Mouse (Mus musculus) lung, postnatal 0 days (tissue): ENCODE results near the gene Ostf1. TPM values are rescaled to one million over a fixed set of nuclear protein-coding genes. Genes with fewer than 3 reads are reported as not detected.

Experiments used
- ATAC-seq: fragments of 200-750 bp; cut with Nextera tagmentation; 2 replicates; pipeline ENCODE4 v1.8.0; 2017; ENCODE audit warnings: moderate library complexity
- DNase-seq: peaks from one replicate; pipeline ENCODE4 v3.0.0-alpha.2; 2016; ENCODE audit warnings: low spot score
- H3K27ac ChIP-seq: fragments of 300-500 bp; sonication (generic); 2 replicates; pipeline ENCODE4 v1.5.1; 2014; ENCODE audit warnings: antibody characterized with exemption, mild to moderate bottlenecking, low read length, mixed read lengths
- H3K27me3 ChIP-seq: fragments of 300-500 bp; sonication (generic); replicated peaks from 2 replicates; pipeline ENCODE4 v1.6.1; 2014; ENCODE audit warnings: low read length, mixed read lengths; ENCODE audit not compliant: insufficient read depth
- H3K36me3 ChIP-seq: fragments of 300-500 bp; sonication (generic); 2 replicates; pipeline ENCODE4 v1.6.1; 2014; ENCODE audit warnings: low read length, mixed read lengths; ENCODE audit not compliant: insufficient read depth
- H3K4me1 ChIP-seq: fragments of 300-500 bp; sonication (generic); 2 replicates; pipeline ENCODE4 v1.6.1; 2014; ENCODE audit warnings: antibody characterized with exemption, low read depth, low read length, mixed read lengths; ENCODE audit not compliant: insufficient read depth
- H3K4me2 ChIP-seq: fragments of 300-500 bp; sonication (generic); replicated peaks from 2 replicates; pipeline ENCODE4 v1.6.1; 2014; ENCODE audit warnings: low read depth, mild to moderate bottlenecking, low read length, moderate library complexity, mixed read lengths
- H3K4me3 ChIP-seq: fragments of 300-500 bp; sonication (generic); 2 replicates; pipeline ENCODE4 v1.5.1; 2014; ENCODE audit warnings: low read depth, low read length
- H3K9ac ChIP-seq: fragments of 300-500 bp; sonication (generic); replicated peaks from 2 replicates; pipeline ENCODE4 v1.6.1; 2014; ENCODE audit warnings: low read depth, mild to moderate bottlenecking
- H3K9me3 ChIP-seq: fragments of 300-500 bp; sonication (generic); 2 replicates; pipeline ENCODE4 v1.6.1; 2016; ENCODE audit warnings: low read length, mixed read lengths
- CTCF ChIP-seq: IDR thresholded peaks from 2 replicates; pipeline ENCODE4 v1.5.1; 2016; ENCODE audit warnings: antibody characterized with exemption, mild to moderate bottlenecking
- EP300 ChIP-seq: IDR thresholded peaks from 2 replicates; pipeline ENCODE4 v1.6.1; 2016; ENCODE audit warnings: antibody characterized with exemption, mild to moderate bottlenecking, control low read depth
- WGBS: fragments of 180-500 bp; shearing (Covaris S2); extraction: QIAGEN DNeasy Blood & Tissue Kit; methylation state at CpG from one replicate; pipeline ENCODE4 v1.1.7; 2014; 5-methylcytosine and 5-hydroxymethylcytosine counted together
- polyA plus RNA-seq: library from polyadenylated mRNA; unstranded; fragments of >200 nt; fragmentation: Nextera tagmentation; extraction: Ambion mirVana; gene quantifications from 2 replicates; pipeline ENCODE4 v1.2.1, GENCODE M21; 2015

The Ostf1 gene
- polyA plus RNA-seq, 1 experiment from 2014 or later = 248 TPM

DNA sequence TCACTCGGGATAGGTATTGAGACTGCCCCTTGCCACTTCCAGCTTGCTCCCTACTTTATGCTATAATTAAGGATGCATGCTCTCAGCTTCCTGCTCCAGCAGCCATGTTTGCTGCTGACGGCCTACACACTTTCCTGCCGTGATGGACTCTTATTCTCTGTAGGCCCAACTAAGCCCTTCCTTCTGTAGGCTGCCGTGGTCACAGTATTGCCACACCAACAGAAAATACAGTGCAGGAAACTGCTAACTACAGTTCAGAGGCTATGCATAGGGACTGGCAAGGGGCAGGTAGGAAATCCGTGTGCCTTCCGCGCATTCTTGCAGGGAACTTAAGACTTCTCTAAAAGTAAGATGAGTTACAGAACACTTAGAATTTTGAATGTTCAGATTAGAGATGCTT lies 17.3 kb downstream of the Ostf1 start:
- H3K9me3 ChIP-seq = no peaks in the 10 kb centered on the region
- H3K4me2 ChIP-seq = no peak overlapping the region
- DNase-seq (no peak), ATAC-seq (no peak)
- TF ChIP-seq CTCF (no peak), EP300 (no peak)
- H3K4me3 ChIP-seq = no peak overlapping the region
- no peak overlapping the region for H3K27ac ChIP-seq
- peaks cover 17% of the 10 kb centered on the region; the same call in 1 of the 2 replicates for H3K4me1 ChIP-seq
- 77% methylated on average over 7 of the region's 7 CpGs for WGBS
- H3K9ac ChIP-seq = no peak overlapping the region
- H3K27me3 ChIP-seq = no peaks in the 10 kb centered on the region
- H3K36me3 ChIP-seq = no peaks in the 10 kb centered on the region

- peaks cover 9% of the 10 kb centered on the region; the same call in 1 of the 2 replicates for H3K4me1 ChIP-seq
- H3K9ac ChIP-seq = no peak overlapping the region
- H3K36me3 ChIP-seq = no peaks in the 10 kb centered on the region
- no peak overlapping the region; the same call in 1 of the 2 replicates for H3K27ac ChIP-seq
- H3K4me3 ChIP-seq = no peak overlapping the region
- DNase-seq = no peak
- H3K4me2 ChIP-seq = no peak overlapping the region
- H3K27me3 ChIP-seq = no peaks in the 10 kb centered on the region
- no peaks in the 10 kb centered on the region for H3K9me3 ChIP-seq
- 43% methylated on average over 6 of the region's 6 CpGs for WGBS
- TF ChIP-seq EP300 = no peak
- TF ChIP-seq CTCF = no peak
- no peak for ATAC-seq
These were observed 22.6 kb downstream of the Ostf1 start for GRCm38 (mm10) chr19:18608975-18609374.

- Histone ChIP-seq H3K4me3 (no peak overlapping the region), H3K4me1 (peaks cover 15% of the 10 kb centered on the region; the same call in 1 of the 2 replicates), H3K9me3 (no peaks in the 10 kb centered on the region), H3K27ac (no peak overlapping the region), H3K36me3 (no peaks in the 10 kb centered on the region), H3K27me3 (no peaks in the 10 kb centered on the region), H3K9ac (no peak overlapping the region), H3K4me2 (no peak overlapping the region)
- no peak for ATAC-seq
- 52% methylated on average over 7 of the region's 7 CpGs for WGBS
- DNase-seq = no peak
- TF ChIP-seq EP300 (no peak), CTCF (no peak)
These were observed 23.7 kb downstream of the Ostf1 start for GRCm38 (mm10) chr19:18607907-18608306.

GRCm38 (mm10) chr19:18603011-18603410 lies 28.6 kb downstream of the Ostf1 start:
- no peak overlapping the region for H3K4me2 ChIP-seq
- H3K27ac ChIP-seq = no peak overlapping the region
- H3K4me3 ChIP-seq = no peak overlapping the region
- TF ChIP-seq CTCF = no peak
- no peak for TF ChIP-seq EP300
- DNase-seq (peak; percentile 16), ATAC-seq (peak; percentile 9; the same call in 1 of the 2 replicates)
- peaks cover 4% of the 10 kb centered on the region; the same call in 1 of the 2 replicates for H3K36me3 ChIP-seq
- H3K9ac ChIP-seq = no peak overlapping the region
- WGBS = 73% methylated on average over 6 of the region's 6 CpGs
- H3K4me1 ChIP-seq = peaks cover 10% of the 10 kb centered on the region; the same call in 1 of the 2 replicates
- no peaks in the 10 kb centered on the region for H3K27me3 ChIP-seq
- no peaks in the 10 kb centered on the region for H3K9me3 ChIP-seq

DNA sequence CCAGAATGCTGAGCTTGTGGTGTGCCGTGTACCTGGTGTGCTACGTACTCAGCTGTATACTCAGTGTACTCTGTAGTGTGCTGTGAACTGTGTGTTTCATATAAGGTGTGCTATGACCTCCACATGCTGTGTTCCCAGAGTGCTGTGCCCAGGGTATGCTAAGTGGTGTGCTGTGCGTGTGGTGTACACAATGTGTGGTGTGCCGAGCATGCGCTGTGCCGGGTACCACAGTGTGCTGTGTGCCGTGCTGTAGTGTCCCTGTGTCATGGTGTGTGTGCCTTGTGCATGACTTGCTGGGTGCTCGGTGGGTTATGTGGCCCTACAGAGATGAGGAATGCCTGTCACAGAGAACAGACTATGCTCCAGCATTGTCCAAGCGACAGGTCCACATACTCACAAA lies 31.0 kb downstream of the Ostf1 start:
- Histone ChIP-seq H3K4me1 (peaks cover 6% of the 10 kb centered on the region; the same call in 1 of the 2 replicates), H3K9ac (no peak overlapping the region), H3K27ac (no peak overlapping the region), H3K36me3 (peaks cover 4% of the 10 kb centered on the region; the same call in 1 of the 2 replicates), H3K4me2 (no peak overlapping the region), H3K9me3 (no peaks in the 10 kb centered on the region), H3K4me3 (no peak overlapping the region), H3K27me3 (no peaks in the 10 kb centered on the region)
- no peak for DNase-seq
- no peak for ATAC-seq
- TF ChIP-seq CTCF = no peak
- TF ChIP-seq EP300 = no peak
- 95% methylated on average over 9 of the region's 9 CpGs for WGBS

GRCm38 (mm10) chr19:18599650-18600049 lies 32.0 kb downstream of the Ostf1 start:
- WGBS = 89% methylated on average over 5 of the region's 5 CpGs
- DNase-seq (no peak), ATAC-seq (no peak)
- no peak overlapping the region for H3K4me3 ChIP-seq
- H3K27ac ChIP-seq = peak overlapping the region; percentile 62
- H3K9ac ChIP-seq = no peak overlapping the region
- TF ChIP-seq EP300 (no peak), CTCF (no peak)
- peaks cover 4% of the 10 kb centered on the region; the same call in 1 of the 2 replicates for H3K36me3 ChIP-seq
- H3K27me3 ChIP-seq = no peaks in the 10 kb centered on the region
- H3K4me1 ChIP-seq = peaks cover 6% of the 10 kb centered on the region; the same call in 1 of the 2 replicates
- H3K4me2 ChIP-seq = no peak overlapping the region
- no peaks in the 10 kb centered on the region for H3K9me3 ChIP-seq
